Mouse (Mus musculus) MEL (cell line): ENCODE measurements at regions not wholly inside any gene's neighbourhood (a gene's known extent, or its start where the extent isn't known, plus 50 kb on each side); places are given as distances from the start of the nearest gene placed in this dataset.

Experiments
- GABPA ChIP-seq: IDR thresholded peaks from 2 replicates; pipeline ENCODE4 v1.6.1; 2012; ENCODE audit warnings: low read depth, mild to moderate bottlenecking, inconsistent platforms, low read length, improper control_type of control experiment, moderate library complexity
- POLR2A ChIP-seq, 2 experiments: IDR thresholded peaks; 2 replicates each; pipeline ENCODE4 v1.6.1; 2011 to 2012; ENCODE audit warnings: low read length in 2 of 2, mild to moderate bottlenecking in 2 of 2, control low read depth in 1 of 2, improper control_type of control experiment in 1 of 2, low read depth in 1 of 2, moderate library complexity in 1 of 2; ENCODE audit not compliant: control insufficient read depth in 1 of 2, insufficient read depth in 1 of 2, poor library complexity in 1 of 2

GRCm38 (mm10) chr17:74945149-74945548, 60.2 kb upstream of the Ltbp1 start:
- TF ChIP-seq GABPA: no peak
- no peak for TF ChIP-seq POLR2A (IDR thresholded peaks at IDR 0.05; ENCODE audit: control insufficient read depth in 1 of 2, insufficient read depth in 1 of 2, low read depth in 1 of 2, low read length in 2 of 2, poor library complexity in 1 of 2)
